Mouse (Mus musculus) cortical plate, adult 2 months (tissue): ENCODE results near the gene Rragd.

ENCODE experiments used
- CTCF ChIP-seq: fragments of 200-500 bp; IDR thresholded peaks from 2 replicates; pipeline ENCODE4 v1.5.1; 2011; ENCODE audit warnings: mild to moderate bottlenecking, control low read depth, low read length; ENCODE audit not compliant: insufficient read depth; ENCODE audit errors: extremely low read depth
- POLR2A ChIP-seq: fragments of 200-500 bp; IDR thresholded peaks from 2 replicates; pipeline ENCODE4 v1.6.1; 2011; ENCODE audit warnings: mild to moderate bottlenecking, low read length, control low read depth; ENCODE audit not compliant: insufficient read depth; ENCODE audit errors: extremely low read depth

- TF ChIP-seq POLR2A, result no peak
- TF ChIP-seq CTCF, result no peak
These were observed 41.6 kb downstream of the Rragd start for GRCm38 (mm10) chr4:33024420-33024819.
